Mouse (Mus musculus): ENCODE data around the gene Gm47985.
"Not testable (repeated sequence)": the region's sequence is repeated elsewhere in the genome, so short reads cannot be mapped to it uniquely, and the experiment has no call there.

Gene Gm47985

GRCm38 (mm10) chr1:151178505-151179083, 3.7 kb upstream of the Gm47985 start:
- DNase-seq, result no peak

- DNase-seq, result no peak
Observed at GRCm38 (mm10) chr1:151180167-151180566, 2.2 kb upstream of the Gm47985 start.

- not testable (repeated sequence) for DNase-seq
Observed at GRCm38 (mm10) chr1:151186186-151186585, 3.8 kb downstream of the Gm47985 start.

GRCm38 (mm10) chr1:151186879-151187424, 4.6 kb downstream of the Gm47985 start:
- peak; percentile 23 to 46 for DNase-seq

DNA sequence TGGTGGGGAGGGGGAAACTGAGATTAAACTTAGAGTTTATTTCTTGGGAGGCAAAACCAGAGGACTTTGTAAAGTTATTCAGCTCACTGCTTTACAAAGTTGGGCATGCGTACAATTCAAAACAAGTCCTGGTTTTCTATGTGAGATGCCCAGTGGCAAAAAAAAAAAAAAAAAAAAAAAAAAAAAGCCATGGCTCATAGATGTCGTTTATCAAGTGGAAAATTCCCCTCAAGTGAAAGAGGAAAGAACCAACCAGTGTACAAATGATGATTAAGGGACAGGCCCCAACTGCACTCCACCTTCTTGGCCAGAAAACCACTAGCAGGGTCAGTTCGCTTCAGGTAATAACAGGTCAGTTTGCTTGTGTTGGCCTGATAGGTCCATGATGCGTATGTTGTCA, 6.1 kb downstream of the Gm47985 start:
- no peak for DNase-seq

GRCm38 (mm10) chr1:151192075-151192474, 9.7 kb downstream of the Gm47985 start, which contains the start of gene Gm8947:
Gm8947 (plus strand) TSS chr1:151192376.
- not testable (repeated sequence) for DNase-seq

- not testable (repeated sequence) for DNase-seq
Observed at GRCm38 (mm10) chr1:151192739-151193138, 10.4 kb downstream of the Gm47985 start.

GRCm38 (mm10) chr1:151195986-151196385, 13.6 kb downstream of the Gm47985 start:
- not testable (repeated sequence) for DNase-seq

DNA sequence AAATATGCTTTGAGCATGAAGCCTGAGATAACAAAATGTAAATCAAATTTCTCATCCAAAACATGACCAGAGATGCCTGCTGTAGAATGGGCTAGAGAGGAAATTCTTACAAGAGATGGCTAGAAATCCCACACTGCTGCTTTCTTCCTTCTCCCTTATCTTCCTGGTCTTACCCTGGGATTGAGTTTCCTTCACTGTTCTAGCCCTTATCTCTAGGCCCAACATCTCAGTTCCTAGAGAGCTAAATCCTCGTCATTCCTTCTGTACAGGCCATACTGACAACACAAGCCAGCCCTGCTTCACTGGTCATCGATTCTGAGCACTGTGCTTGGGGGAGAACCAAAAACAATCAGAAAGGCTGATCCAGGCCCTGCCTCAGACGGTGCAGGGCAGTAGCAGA, 14.4 kb downstream of the Gm47985 start:
- not testable (repeated sequence) for DNase-seq

DNA sequence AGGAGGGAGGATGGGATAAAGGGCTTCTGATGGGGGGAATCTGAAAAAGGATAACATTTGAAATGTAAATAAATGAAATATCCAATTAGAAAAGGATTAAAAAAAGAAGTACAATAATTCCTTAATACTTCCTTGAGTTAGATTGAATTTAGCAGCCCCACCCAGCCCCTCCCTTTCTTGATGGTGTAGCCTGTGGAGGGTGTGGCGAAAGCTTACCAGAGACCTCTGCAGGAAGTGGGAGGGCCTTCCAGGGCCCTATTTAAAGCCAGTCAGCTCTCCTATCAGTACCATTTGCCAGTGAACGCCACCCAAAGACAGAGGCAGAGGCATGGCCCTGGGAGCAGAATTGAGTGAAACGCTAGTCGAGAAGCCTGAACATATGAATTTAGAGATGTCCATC, 15.8 kb downstream of the Gm47985 start, which contains the start of gene Gm47995:
Gm47995 (plus strand) TSS at position 329 of the 400 bp plus-strand sequence.
- not testable (repeated sequence) for DNase-seq

DNA sequence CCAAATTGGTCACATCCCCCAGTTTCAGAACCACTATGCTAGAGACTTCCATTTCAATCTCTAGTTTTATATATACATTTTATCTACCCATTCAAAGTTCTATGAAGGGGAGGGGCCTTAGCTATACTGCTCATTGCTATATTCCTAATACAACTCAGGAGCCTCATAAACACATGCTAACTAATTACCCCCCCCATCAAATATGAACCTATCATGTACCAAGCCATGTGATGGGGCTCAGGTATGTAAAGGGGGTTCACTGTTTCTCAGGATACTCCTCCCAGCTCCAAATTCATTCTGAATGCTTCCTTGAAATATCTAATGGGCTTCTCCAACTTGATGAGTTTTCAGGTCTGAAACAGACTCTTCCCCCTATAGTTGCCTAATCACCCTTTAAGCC, 18.3 kb downstream of the Gm47985 start:
- DNase-seq, result not testable (repeated sequence)

GRCm38 (mm10) chr1:151202771-151203170, 20.4 kb downstream of the Gm47985 start:
- DNase-seq, result not testable (repeated sequence)

DNA sequence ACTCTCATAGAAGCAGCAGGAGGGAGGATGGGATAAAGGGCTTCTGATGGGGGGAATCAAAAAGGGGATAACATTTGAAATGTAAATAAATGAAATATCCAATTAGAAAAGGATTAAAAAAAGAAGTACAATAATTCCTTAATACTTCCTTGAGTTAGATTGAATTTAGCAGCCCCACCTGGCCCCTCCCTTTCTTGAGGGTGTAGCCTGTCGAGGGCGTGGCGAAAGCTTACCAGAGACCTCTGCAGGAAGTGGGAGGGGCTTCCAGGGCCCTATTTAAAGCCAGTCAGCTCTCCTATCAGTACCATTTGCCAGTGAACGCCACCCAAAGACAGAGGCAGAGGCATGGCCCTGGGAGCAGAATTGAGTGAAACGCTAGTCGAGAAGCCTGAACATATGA, 21.5 kb downstream of the Gm47985 start, which contains the start of gene 3110040M04Rik:
3110040M04Rik (plus strand) TSS at position 304 of the 400 bp plus-strand sequence.
- DNase-seq, result not testable (repeated sequence)

- not testable (repeated sequence) for DNase-seq
Observed at GRCm38 (mm10) chr1:151208493-151208892, 26.2 kb downstream of the Gm47985 start.

- DNase-seq, result not testable (repeated sequence)
Observed at GRCm38 (mm10) chr1:151208944-151209343, 26.6 kb downstream of the Gm47985 start.

GRCm38 (mm10) chr1:151209824-151210355, 27.6 kb downstream of the Gm47985 start, which contains the start of gene Gm47996:
Gm47996 (plus strand) TSS chr1:151210131.
- DNase-seq, result not testable (repeated sequence)

DNA sequence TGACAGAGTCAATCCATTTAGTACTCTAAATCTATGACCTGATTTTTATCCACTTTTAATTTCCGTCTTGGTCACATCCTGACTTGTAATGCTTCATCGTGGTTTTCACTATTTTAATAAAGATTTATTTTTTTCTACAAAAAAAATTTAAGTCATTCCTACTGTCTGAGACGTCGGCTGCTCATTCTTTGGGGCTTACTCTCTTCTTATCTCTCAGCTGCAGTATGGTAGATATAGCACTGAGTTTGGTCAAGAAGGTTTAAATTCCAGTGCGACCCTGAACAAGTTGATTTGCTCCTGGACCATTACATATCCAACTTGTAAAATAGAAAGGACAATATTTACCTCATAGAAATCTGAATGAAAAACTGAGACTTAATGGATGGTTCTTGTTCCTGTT, 29.3 kb downstream of the Gm47985 start:
- DNase-seq, result not testable (repeated sequence)

DNA sequence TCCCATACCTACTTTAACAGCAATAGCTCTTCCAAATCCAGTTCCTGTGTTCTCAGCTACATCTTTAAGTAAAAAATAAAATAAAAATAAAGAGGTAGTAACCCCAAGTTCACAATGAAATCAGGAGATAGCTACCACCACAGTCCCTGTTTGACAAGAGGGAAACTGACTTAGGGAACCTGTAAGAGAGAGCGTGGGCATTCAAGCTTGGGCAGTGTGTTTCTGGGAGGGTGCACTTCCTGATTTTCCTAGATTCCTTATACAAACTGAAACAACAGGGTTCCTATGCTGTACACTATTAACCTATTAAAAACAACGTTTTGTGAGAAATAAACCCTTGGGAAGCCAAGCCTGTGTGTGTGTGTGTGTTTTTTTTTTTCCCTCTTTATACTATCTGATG, 32.5 kb downstream of the Gm47985 start:
- DNase-seq, result no peak

GRCm38 (mm10) chr1:151215985-151216384, 33.6 kb downstream of the Gm47985 start:
- no peak for DNase-seq

DNA sequence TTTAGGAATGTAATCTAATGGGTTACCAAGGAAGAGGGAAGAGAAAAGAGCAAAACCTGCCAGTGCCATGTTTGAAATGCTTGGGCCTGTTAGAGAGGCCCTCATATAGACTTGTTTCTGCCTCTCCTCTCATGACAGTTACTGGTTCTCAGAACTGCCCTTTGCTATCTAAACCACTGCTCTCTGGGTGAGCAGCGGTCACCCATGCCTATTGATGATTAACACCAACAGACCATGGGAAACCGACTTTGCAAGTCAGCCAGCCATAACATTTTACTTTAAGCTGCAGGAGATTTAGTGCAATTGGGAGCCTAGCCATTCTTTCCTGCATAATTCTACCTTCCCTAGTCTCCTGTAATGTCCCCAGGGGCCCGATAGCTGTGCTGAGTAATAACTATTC, 34.1 kb downstream of the Gm47985 start:
- DNase-seq, result peak; percentile 63 to 82

DNA sequence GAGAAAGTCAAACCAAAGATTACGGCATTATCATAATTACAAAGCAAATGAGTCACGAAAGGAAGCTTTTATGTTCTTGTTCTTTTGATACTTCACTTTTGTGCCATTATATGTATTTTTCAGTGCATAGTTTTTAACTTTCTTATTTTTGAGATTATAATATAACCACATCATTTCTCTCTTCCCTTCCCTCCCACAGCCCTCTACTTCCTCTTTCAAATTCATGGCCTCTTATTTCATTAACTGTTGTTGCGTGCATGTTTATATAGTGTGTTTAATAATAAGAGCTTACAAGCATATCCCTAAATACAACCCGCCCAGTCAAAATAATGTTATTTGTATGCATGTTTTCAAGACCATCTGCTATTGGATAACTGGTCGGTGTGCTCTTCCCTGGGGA, 36.7 kb downstream of the Gm47985 start:
- no peak for DNase-seq

GRCm38 (mm10) chr1:151220098-151220497, 37.8 kb downstream of the Gm47985 start:
- DNase-seq, result no peak

GRCm38 (mm10) chr1:151222561-151223267, 40.4 kb downstream of the Gm47985 start:
- no peak for DNase-seq
